Mouse (Mus musculus) inflammation-experienced regulatory T-cells, adult 6 months (primary cell): ENCODE measurements around the gene Gas7. TPM values are rescaled to one million over a fixed set of nuclear protein-coding genes. Genes with fewer than 3 reads are reported as not detected.

Experiments used
- ATAC-seq: one replicate; pipeline ENCODE4 v1.8.0; 2017
- polyA plus RNA-seq, 3 experiments: library from polyadenylated mRNA; unstranded; fragments of 100-300 nt; shearing (Covaris generic); gene quantifications; one replicate each; pipeline ENCODE4 v1.2.1; 2017

The Gas7 gene
- polyA plus RNA-seq, 3 experiments from 2014 or later, result 0.09 to 12.6 TPM; not detected in 1

- ATAC-seq, result no peak
These were observed 173.3 kb downstream of the Gas7 start for GRCm38 (mm10) chr11:67628522-67628921.

GRCm38 (mm10) chr11:67632906-67633305 lies 177.7 kb downstream of the Gas7 start:
- ATAC-seq, result no peak

- ATAC-seq, result no peak
These were observed 178.5 kb downstream of the Gas7 start for GRCm38 (mm10) chr11:67633620-67634229.

- no peak for ATAC-seq
These were observed 181.0 kb downstream of the Gas7 start for GRCm38 (mm10) chr11:67636201-67636600.

GRCm38 (mm10) chr11:67636905-67637586 lies 181.8 kb downstream of the Gas7 start:
- ATAC-seq, result no peak

GRCm38 (mm10) chr11:67638401-67638800 lies 183.2 kb downstream of the Gas7 start:
- ATAC-seq, result no peak

- no peak for ATAC-seq
These were observed 185.1 kb downstream of the Gas7 start for GRCm38 (mm10) chr11:67640299-67640698.

- ATAC-seq, result no peak
These were observed 187.2 kb downstream of the Gas7 start for GRCm38 (mm10) chr11:67642421-67642820.

GRCm38 (mm10) chr11:67642835-67643234 lies 187.6 kb downstream of the Gas7 start:
- ATAC-seq, result no peak

GRCm38 (mm10) chr11:67643465-67643864 lies 188.2 kb downstream of the Gas7 start:
- no peak for ATAC-seq

- ATAC-seq, result no peak
These were observed 189.5 kb downstream of the Gas7 start for GRCm38 (mm10) chr11:67644632-67645149.

GRCm38 (mm10) chr11:67647745-67648144 lies 192.5 kb downstream of the Gas7 start:
- ATAC-seq, result no peak

- no peak for ATAC-seq
These were observed 193.6 kb downstream of the Gas7 start for GRCm38 (mm10) chr11:67648651-67649407.

- no peak for ATAC-seq
These were observed 194.9 kb downstream of the Gas7 start for GRCm38 (mm10) chr11:67649971-67650707.

- no peak for ATAC-seq
These were observed 196.5 kb downstream of the Gas7 start for GRCm38 (mm10) chr11:67651731-67652130.

GRCm38 (mm10) chr11:67652194-67652892 lies 197.1 kb downstream of the Gas7 start:
- no peak for ATAC-seq

GRCm38 (mm10) chr11:67652893-67653255 lies 197.6 kb downstream of the Gas7 start:
- no peak for ATAC-seq

GRCm38 (mm10) chr11:67653521-67654090 lies 198.4 kb downstream of the Gas7 start:
- ATAC-seq, result no peak

- ATAC-seq, result no peak
These were observed 199.3 kb downstream of the Gas7 start for GRCm38 (mm10) chr11:67654514-67654913.

- ATAC-seq, result no peak
These were observed 200.2 kb downstream of the Gas7 start for GRCm38 (mm10) chr11:67655236-67655959.

GRCm38 (mm10) chr11:67656366-67656765 lies 201.1 kb downstream of the Gas7 start:
- ATAC-seq, result no peak
